Mouse (Mus musculus) mesoderm, embryonic 11.5 days (tissue): ENCODE data around the gene Map7.

Experiments
- DNase-seq: peaks from one replicate; pipeline ENCODE4 v3.0.0-alpha.2; 2012; ENCODE audit warnings: low read depth, low spot score

Map7 gene

GRCm38 (mm10) chr10:20152131-20152530 is 3.9 kb downstream of the Map7 start:
- no peak for DNase-seq

- DNase-seq = no peak
Observed at GRCm38 (mm10) chr10:20153507-20153906, 5.2 kb downstream of the Map7 start.

GRCm38 (mm10) chr10:20155401-20155800 is 7.1 kb downstream of the Map7 start:
- no peak for DNase-seq

- no peak for DNase-seq
Observed at GRCm38 (mm10) chr10:20157021-20157726, 8.9 kb downstream of the Map7 start.

- DNase-seq = no peak
Observed at GRCm38 (mm10) chr10:20158756-20159155, 10.5 kb downstream of the Map7 start.

- DNase-seq = no peak
Observed at GRCm38 (mm10) chr10:20159308-20159707, 11.0 kb downstream of the Map7 start.

GRCm38 (mm10) chr10:20160914-20161313 is 12.6 kb downstream of the Map7 start:
- no peak for DNase-seq

GRCm38 (mm10) chr10:20164810-20165209 is 16.5 kb downstream of the Map7 start:
- DNase-seq = no peak

GRCm38 (mm10) chr10:20166797-20167196 is 18.5 kb downstream of the Map7 start:
- DNase-seq = no peak

- no peak for DNase-seq
Observed at GRCm38 (mm10) chr10:20167467-20167866, 19.2 kb downstream of the Map7 start.

GRCm38 (mm10) chr10:20169182-20169674 is 21.0 kb downstream of the Map7 start:
- DNase-seq = no peak

- no peak for DNase-seq
Observed at GRCm38 (mm10) chr10:20169927-20170604, 21.8 kb downstream of the Map7 start.

- DNase-seq = peak; percentile 86
Observed at GRCm38 (mm10) chr10:20170605-20171088, 22.4 kb downstream of the Map7 start.

- no peak for DNase-seq
Observed at GRCm38 (mm10) chr10:20171209-20171608, 22.9 kb downstream of the Map7 start.

GRCm38 (mm10) chr10:20171756-20172155 is 23.5 kb downstream of the Map7 start:
- no peak for DNase-seq

GRCm38 (mm10) chr10:20173733-20174132 is 25.5 kb downstream of the Map7 start:
- DNase-seq = no peak

GRCm38 (mm10) chr10:20176054-20176453 is 27.8 kb downstream of the Map7 start:
- no peak for DNase-seq

GRCm38 (mm10) chr10:20178807-20179605 is 30.7 kb downstream of the Map7 start:
- DNase-seq = no peak

- DNase-seq = no peak
Observed at GRCm38 (mm10) chr10:20181198-20181597, 32.9 kb downstream of the Map7 start.

- no peak for DNase-seq
Observed at GRCm38 (mm10) chr10:20181680-20182399, 33.6 kb downstream of the Map7 start.

- no peak for DNase-seq
Observed at GRCm38 (mm10) chr10:20184326-20184725, 36.1 kb downstream of the Map7 start.
